Mouse (Mus musculus) left cerebral cortex, adult 6 months (tissue): ENCODE measurements around the gene Olfr733. TPM values are rescaled to one million over a fixed set of nuclear protein-coding genes. Genes with fewer than 3 reads are reported as not detected.

Experiments
- long read RNA-seq, 2 experiments: library from polyadenylated mRNA; unstranded; transcript quantifications; one replicate each; pipeline ENCODE4 v2.0.0; 2019 to 2020
- polyA plus RNA-seq: library from polyadenylated mRNA; unstranded; fragments of <200 nt; fragmentation: Nextera tagmentation; gene quantifications from 2 replicates; pipeline ENCODE4 v1.2.3, GENCODE M21; 2021

The Olfr733 gene
- not detected in 2 replicates for polyA plus RNA-seq
- long read RNA-seq, experiment 1 = 0 reads
- long read RNA-seq, experiment 2 = 0 reads

GRCm38 (mm10) chr14:50301422-50301821 lies at the start of gene Olfr733:
TSS of gene Olfr733 (minus strand) at chr14:50301522.

GRCm38 (mm10) chr14:50348796-50349195 lies 47.5 kb upstream of the Olfr733 start, which contains the start of gene Olfr735:
TSS of gene Olfr735 (minus strand) at chr14:50348872.

GRCm38 (mm10) chr14:50326661-50327060 lies 25.3 kb upstream of the Olfr733 start, which contains the start of gene Olfr734:
TSS of gene Olfr734 (minus strand) at chr14:50326761.

GRCm38 (mm10) chr14:50284106-50284505 lies 17.2 kb downstream of the Olfr733 start, which contains the start of gene Olfr732:
TSS of gene Olfr732 (minus strand) at chr14:50284206.

Other genes with a start within 250 kb of the Olfr733 start
- not detected in 2 replicates for gene Olfr726, start 210.6 kb downstream of the Olfr733 start, polyA plus RNA-seq
- gene Olfr727, start 178.3 kb downstream of the Olfr733 start, polyA plus RNA-seq = not detected in 2 replicates
- not detected in 2 replicates for gene Olfr728, start 158.8 kb downstream of the Olfr733 start, polyA plus RNA-seq
- gene Olfr729, start 148.6 kb downstream of the Olfr733 start, polyA plus RNA-seq = not detected in 2 replicates
- not detected in 2 replicates for gene Olfr730, start 113.3 kb downstream of the Olfr733 start, polyA plus RNA-seq
- not detected in 2 replicates for gene Olfr731, start 59.7 kb downstream of the Olfr733 start, polyA plus RNA-seq
- not detected in 2 replicates for gene Olfr732, start 17.3 kb downstream of the Olfr733 start, polyA plus RNA-seq
- gene Olfr734, start 25.2 kb upstream of the Olfr733 start, polyA plus RNA-seq = not detected in 2 replicates
- gene Olfr735, start 47.4 kb upstream of the Olfr733 start, polyA plus RNA-seq = not detected in 2 replicates
- gene Tlr11, start 56.4 kb upstream of the Olfr733 start, polyA plus RNA-seq = not detected in 2 replicates
- gene Olfr736, start 79.6 kb upstream of the Olfr733 start, polyA plus RNA-seq = not detected in 2 replicates
- gene Olfr738, start 106.0 kb upstream of the Olfr733 start, polyA plus RNA-seq = not detected in 2 replicates
- gene Olfr739, start 117.1 kb upstream of the Olfr733 start, polyA plus RNA-seq = not detected in 2 replicates
- not detected in 2 replicates for gene Olfr740, start 144.0 kb upstream of the Olfr733 start, polyA plus RNA-seq
- not detected in 2 replicates for gene Olfr741, start 171.2 kb upstream of the Olfr733 start, polyA plus RNA-seq
- not detected in 2 replicates for gene Olfr742, start 202.1 kb upstream of the Olfr733 start, polyA plus RNA-seq
- not detected in 2 replicates for gene Olfr743, start 220.3 kb upstream of the Olfr733 start, polyA plus RNA-seq